Mouse (Mus musculus): Measurements from ENCODE around the gene F7.
"Not testable (repeated sequence)": the region's sequence is repeated elsewhere in the genome, so short reads cannot be mapped to it uniquely, and the experiment has no call there.

The F7 gene

GRCm38 (mm10) chr8:13036346-13036812 is 10.5 kb downstream of the F7 start:
- no peak for DNase-seq (ENCODE audit: low spot score)

- no peak for DNase-seq (ENCODE audit: low spot score)
These were observed 11.2 kb downstream of the F7 start, which contains the start of gene F10 for GRCm38 (mm10) chr8:13037015-13037414. TSS of gene F10 (plus strand) at chr8:13037308.

- DNase-seq (ENCODE audit: low spot score), result no peak
These were observed 11.7 kb downstream of the F7 start for GRCm38 (mm10) chr8:13037569-13037968.

DNA sequence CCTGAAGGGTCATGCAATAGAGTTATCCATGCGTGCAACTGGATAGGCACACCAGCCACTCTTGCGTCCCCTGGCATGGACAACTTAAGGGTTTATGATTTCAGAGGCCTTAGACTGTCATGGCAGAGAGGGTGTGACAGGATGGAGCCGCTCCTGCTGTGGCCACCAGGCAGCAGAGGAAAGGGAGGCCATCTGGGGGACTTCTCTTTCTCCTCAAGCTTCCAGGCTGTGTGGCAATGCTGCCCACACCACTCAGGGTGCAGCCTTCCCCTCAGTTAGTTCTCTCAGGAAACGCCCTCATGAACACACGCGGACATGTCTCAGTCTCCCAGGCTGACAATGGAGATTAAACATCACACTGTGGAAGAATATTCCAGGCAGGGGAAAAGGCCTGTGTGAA is 13.2 kb downstream of the F7 start:
- no peak for DNase-seq (ENCODE audit: low spot score)

DNA sequence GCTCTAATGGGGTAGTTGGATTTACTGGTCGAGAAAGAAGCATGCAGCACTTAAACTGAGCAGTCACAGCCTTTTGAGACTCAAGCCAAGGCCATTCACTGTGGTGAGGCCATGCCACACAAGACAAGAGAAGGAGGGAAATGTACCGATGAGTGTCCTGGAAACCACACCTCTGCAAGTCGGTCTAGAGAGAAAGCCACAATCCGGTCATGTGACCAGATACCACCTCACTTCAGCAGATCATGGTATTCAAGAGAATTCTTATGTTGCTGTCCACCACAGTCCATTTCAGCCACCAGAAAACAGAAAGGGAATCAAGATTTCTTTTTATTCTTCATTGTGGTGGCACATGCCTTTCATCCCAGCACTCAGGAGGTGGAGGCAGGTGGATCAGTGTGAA is 15.6 kb downstream of the F7 start:
- no peak for DNase-seq (ENCODE audit: low spot score)

- DNase-seq (ENCODE audit: low spot score), result no peak
These were observed 21.8 kb downstream of the F7 start for GRCm38 (mm10) chr8:13047652-13048051.

- no peak for DNase-seq (ENCODE audit: low spot score)
These were observed 24.7 kb downstream of the F7 start for GRCm38 (mm10) chr8:13050550-13050949.

DNA sequence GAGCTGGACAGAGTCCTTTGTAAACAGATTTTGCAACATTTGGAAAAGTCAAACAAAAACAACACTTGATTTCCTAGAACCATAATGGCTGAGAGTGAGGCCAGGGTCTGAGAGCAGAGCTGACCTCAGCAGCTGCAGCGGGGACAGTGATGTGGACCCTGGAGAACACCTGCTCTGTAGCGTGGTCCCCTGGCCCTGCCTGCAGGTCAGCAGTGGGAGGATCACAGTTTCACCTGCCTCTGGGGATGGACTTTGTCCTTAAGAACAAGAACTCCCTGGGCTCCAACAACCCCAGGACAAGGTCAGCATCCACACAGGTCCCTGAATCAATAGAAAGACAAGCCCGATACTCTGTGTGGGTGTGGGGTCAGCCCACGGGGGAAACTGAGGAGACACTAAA is 31.5 kb downstream of the F7 start:
- no peak for DNase-seq (ENCODE audit: low spot score)

DNA sequence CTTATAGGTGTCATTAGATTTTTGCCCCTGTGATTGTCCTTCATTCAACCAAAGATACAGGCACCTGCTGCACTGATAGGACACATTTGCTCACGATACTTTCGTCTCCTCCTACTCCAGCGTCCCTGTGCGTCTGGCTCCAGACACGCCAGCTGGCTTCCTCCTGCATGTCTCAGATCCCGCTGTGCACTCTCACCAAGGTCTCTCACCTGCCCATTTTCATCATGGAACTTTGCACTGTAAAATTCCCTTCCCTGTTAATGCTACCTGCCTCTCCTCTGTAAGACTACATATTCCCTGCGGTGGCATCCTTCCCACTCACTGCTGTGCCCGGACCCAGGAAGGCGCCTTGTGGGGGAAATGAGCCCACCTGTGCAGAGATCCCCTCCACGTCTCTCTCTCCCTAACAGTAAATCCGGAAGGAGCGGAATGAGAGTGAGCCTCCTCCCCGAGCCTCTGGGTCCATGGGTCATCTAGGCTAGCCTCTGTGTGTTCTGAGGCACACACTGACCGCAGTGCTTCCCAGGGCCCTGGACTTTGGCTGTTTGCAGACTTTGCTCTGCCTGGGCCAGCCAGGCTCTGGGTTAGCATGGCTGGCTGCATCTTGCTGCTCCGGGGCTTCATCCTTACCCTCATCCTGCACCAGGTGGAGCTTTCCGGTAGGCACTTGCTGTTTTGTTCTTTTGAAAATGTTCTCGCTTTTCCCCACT is 34.8 kb downstream of the F7 start, which contains the start of gene Proz:
Proz (plus strand) TSS at position 474 of the 710 bp plus-strand sequence.
- DNase-seq (ENCODE audit: low spot score), result no peak

- DNase-seq (ENCODE audit: low spot score), result no peak
These were observed 37.3 kb downstream of the F7 start for GRCm38 (mm10) chr8:13063112-13063511.

DNA sequence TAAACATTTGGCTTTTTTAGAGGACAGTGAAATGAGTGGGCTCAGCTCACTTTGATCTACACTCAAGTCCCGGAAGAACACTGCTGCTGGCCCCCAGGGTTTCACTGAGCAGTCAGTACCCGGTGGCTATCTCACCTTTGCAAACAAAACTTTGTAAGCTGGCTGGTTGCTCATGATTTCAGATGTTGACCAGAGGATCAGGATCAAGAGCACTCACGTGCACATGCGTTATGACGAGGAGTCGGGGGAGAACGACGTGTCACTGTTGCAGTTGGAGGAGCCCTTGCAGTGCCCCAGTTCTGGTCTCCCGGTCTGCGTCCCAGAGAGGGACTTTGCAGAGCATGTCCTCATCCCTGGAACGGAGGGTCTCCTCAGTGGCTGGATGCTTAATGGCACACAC is 47.4 kb downstream of the F7 start:
- no peak for DNase-seq (ENCODE audit: low spot score)

GRCm38 (mm10) chr8:13075044-13075443 is 49.2 kb downstream of the F7 start:
- DNase-seq (ENCODE audit: low spot score), result no peak

- DNase-seq (ENCODE audit: low spot score), result not testable (repeated sequence)
These were observed 49.7 kb downstream of the F7 start for GRCm38 (mm10) chr8:13075579-13075978.

DNA sequence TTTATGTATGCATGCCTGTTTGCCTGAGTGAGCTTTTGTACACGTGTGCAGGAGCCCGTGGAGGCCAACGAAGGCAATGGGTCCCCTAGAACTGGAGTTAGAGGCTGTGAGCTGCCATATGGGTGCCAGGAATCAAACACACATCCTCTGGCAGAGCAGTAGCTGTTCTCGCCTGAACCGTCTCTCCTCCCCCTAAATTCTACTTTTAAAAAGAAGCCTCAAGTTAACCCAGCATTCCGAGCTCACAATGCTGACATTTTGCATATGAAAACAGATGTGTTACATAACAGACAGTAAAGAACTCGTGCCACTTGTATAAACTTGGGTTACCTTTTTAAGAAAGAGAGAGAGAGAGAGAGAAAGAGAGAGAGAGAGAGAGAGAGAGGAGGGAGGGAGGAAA is 51.7 kb downstream of the F7 start:
- no peak for DNase-seq (ENCODE audit: low spot score)

Data from c-Kit-positive CD71-positive TER-119-positive erythroid progenitor cells, embryonic 14.5 days (primary cell).